Mouse (Mus musculus) hindbrain, embryonic 11.5 days (tissue): ENCODE measurements around the gene Cacnb4. TPM values are rescaled to one million over a fixed set of nuclear protein-coding genes. Genes with fewer than 3 reads are reported as not detected.
A peak's percentile ranks its signal among the peaks of the same experiment; 100 is the strongest.

Source experiments
- ATAC-seq: fragments of 200-750 bp; cut with Nextera tagmentation; 2 replicates; pipeline ENCODE4 v1.8.0; 2017; ENCODE audit warnings: mild to moderate bottlenecking, moderate TSS enrichment, moderate library complexity; ENCODE audit not compliant: low FRiP score
- DNase-seq: peaks from one replicate; pipeline ENCODE4 v3.0.0-alpha.2; 2015; ENCODE audit warnings: low spot score
- H3K27ac ChIP-seq: fragments of 300-500 bp; sonication (generic); 2 replicates; pipeline ENCODE4 v1.5.1; 2014; ENCODE audit warnings: mild to moderate bottlenecking, low read depth, low read length
- H3K27me3 ChIP-seq: fragments of 300-500 bp; sonication (generic); 2 replicates; pipeline ENCODE4 v1.6.1; 2014; ENCODE audit warnings: mild to moderate bottlenecking, low read length, moderate library complexity, mixed read lengths; ENCODE audit not compliant: control insufficient read depth, insufficient read depth
- H3K36me3 ChIP-seq: fragments of 300-500 bp; sonication (generic); 2 replicates; pipeline ENCODE4 v1.6.1; 2014; ENCODE audit warnings: mild to moderate bottlenecking, low read length, moderate library complexity, mixed read lengths; ENCODE audit not compliant: control insufficient read depth, insufficient read depth
- H3K4me1 ChIP-seq: fragments of 300-500 bp; sonication (generic); replicated peaks from 2 replicates; pipeline ENCODE4 v1.6.1; 2014; ENCODE audit warnings: low read length, mixed read lengths; ENCODE audit not compliant: control insufficient read depth, insufficient read depth
- H3K4me2 ChIP-seq: fragments of 300-500 bp; sonication (generic); replicated peaks from 2 replicates; pipeline ENCODE4 v1.6.1; 2014; ENCODE audit warnings: mild to moderate bottlenecking, low read depth, low read length
- H3K4me3 ChIP-seq: fragments of 300-500 bp; sonication (generic); 2 replicates; pipeline ENCODE4 v1.5.1; 2014; ENCODE audit warnings: low read depth, low read length
- H3K9ac ChIP-seq: fragments of 300-500 bp; sonication (generic); 2 replicates; pipeline ENCODE4 v1.6.1; 2014; ENCODE audit warnings: low read depth, low read length
- H3K9me3 ChIP-seq: fragments of 300-500 bp; sonication (generic); 2 replicates; pipeline ENCODE4 v1.6.1; 2016; ENCODE audit warnings: low read length; ENCODE audit not compliant: control insufficient read depth
- WGBS: fragments of 180-500 bp; shearing (Covaris S2); extraction: QIAGEN DNeasy Blood & Tissue Kit; methylation state at CpG from one replicate; pipeline ENCODE4 v1.1.7; 2014; 5-methylcytosine and 5-hydroxymethylcytosine counted together
- polyA plus RNA-seq: library from polyadenylated mRNA; unstranded; fragments of >200 nt; fragmentation: Nextera tagmentation; extraction: Ambion mirVana; gene quantifications from 2 replicates; pipeline ENCODE4 v1.2.1, GENCODE M21; 2014

Gene Cacnb4
- polyA plus RNA-seq, 1 experiment from 2014 or later: 4.9 TPM

DNA sequence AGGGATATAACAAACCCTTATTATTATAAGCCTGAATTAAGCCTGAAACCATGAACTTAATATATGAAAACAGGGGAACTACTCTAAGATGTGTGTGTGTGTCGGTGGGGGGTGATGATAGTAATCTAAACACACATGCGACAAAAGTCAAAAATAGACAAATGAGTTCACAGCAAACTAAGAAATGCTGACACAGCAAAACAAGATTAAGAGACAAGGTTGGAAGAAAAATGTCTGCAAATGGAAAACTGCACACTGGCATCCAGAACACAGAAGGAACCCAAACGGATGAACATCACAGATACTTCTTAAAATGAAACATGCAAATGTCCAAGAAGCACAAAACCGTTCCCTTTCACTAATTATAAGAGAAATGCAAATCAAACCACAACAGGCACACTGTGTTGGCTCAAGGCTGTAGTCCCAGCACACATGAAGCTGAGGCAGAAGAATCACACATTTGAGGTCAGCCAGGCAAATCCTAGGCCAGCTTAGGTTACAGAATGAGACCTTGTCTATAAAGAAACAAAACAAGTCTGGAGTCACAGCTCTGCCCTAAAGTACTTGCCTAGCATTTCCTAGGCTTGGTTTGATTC lies 236.1 kb downstream of the Cacnb4 start:
- no peak for DNase-seq
- H3K4me2 ChIP-seq: no peak overlapping the region
- 94% methylated on average over 4 of the region's 4 CpGs for WGBS
- H3K9ac ChIP-seq: no peak overlapping the region
- H3K4me3 ChIP-seq: no peak overlapping the region
- H3K9me3 ChIP-seq: no peaks in the 10 kb centered on the region
- H3K4me1 ChIP-seq: no peaks in the 10 kb centered on the region
- H3K36me3 ChIP-seq: no peaks in the 10 kb centered on the region
- no peak for ATAC-seq
- H3K27ac ChIP-seq: no peak overlapping the region
- H3K27me3 ChIP-seq: no peaks in the 10 kb centered on the region

DNA sequence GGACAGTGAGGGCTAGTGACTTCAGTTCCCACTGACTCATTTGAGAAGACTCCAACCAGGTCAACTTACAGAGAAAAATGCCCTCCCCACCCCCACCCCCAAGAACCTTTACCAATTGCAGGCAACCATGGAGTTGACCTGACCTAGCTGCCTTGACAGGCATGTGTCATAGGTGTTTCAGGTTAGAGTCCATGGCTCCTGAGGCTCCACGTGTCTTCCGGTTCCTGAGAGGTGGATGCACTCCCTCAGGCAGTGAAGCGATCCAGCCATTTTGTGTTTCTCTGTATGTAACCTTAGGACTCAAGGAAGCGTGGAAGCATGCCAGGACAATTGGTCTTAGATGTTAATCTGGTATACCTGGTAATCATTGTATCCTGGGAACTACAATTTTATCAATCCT lies 238.2 kb downstream of the Cacnb4 start:
- DNase-seq: no peak
- no peaks in the 10 kb centered on the region for H3K4me1 ChIP-seq
- ATAC-seq: no peak
- H3K4me2 ChIP-seq: no peak overlapping the region
- no peaks in the 10 kb centered on the region for H3K36me3 ChIP-seq
- H3K27ac ChIP-seq: no peak overlapping the region
- H3K9me3 ChIP-seq: no peaks in the 10 kb centered on the region
- H3K4me3 ChIP-seq: no peak overlapping the region
- H3K9ac ChIP-seq: no peak overlapping the region
- H3K27me3 ChIP-seq: no peaks in the 10 kb centered on the region
- WGBS: 92% methylated on average over 4 of the region's 4 CpGs

DNA sequence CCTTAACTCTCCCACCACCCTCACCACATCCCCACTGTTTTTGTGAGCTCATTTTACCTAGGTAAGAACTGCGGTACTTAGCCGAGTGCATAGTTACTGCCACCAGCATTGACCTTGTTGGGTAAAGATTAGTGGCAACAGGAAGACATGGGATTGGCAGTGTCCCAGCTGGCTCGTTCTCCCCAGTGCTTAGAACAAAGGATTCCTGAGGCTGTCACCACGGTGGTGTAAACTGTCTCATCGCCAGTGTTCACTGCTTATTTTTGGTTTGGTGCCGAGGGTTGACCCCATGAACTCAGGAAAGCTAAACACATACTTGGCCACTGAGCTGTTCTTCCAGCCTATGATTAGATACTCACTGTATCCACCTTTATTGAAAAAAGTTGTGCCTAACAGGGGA lies 238.6 kb downstream of the Cacnb4 start:
- Histone ChIP-seq H3K9me3 (no peaks in the 10 kb centered on the region), H3K4me2 (no peak overlapping the region), H3K27me3 (no peaks in the 10 kb centered on the region), H3K27ac (no peak overlapping the region), H3K4me3 (no peak overlapping the region), H3K36me3 (no peaks in the 10 kb centered on the region), H3K4me1 (no peaks in the 10 kb centered on the region), H3K9ac (no peak overlapping the region)
- ATAC-seq (no peak), DNase-seq (no peak)
- 73% methylated on average over 6 of the region's 6 CpGs for WGBS

DNA sequence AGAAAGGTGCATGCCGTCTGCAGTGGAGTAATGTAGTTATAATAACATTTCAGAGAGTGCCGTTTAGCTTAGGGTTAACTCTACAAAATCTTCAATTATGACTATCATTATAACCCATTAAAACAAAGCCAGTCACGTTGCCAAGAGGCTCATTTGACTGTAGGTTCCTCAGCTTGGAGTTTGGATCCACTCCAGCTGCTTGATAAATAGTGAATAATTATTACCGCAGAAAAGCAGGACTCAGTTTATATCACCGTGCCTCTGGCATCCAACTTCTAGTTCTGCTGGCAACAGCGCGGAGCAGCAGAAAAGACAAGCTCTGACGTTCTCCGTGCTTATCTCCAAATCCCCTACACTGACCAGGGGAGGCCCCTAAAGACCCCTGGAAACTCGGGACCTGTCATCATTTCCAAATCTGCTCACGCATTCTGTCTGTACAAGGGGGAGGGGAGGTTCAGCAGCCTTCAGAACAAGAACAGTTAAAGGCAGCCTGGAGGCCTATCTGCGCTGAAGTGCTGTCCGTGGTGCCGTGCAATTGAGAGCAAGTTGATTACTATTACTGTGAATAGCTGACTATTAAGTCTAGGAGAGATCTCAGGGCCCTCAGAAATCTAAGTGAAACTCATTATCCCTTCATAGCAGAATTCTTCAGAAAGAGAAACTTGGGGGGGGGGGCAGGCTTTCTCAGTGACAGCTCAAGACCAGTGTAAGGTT lies 240.6 kb downstream of the Cacnb4 start:
- 85% methylated on average over 14 of the region's 14 CpGs for WGBS
- DNase-seq: no peak
- Histone ChIP-seq H3K4me3 (no peak overlapping the region), H3K9ac (no peak overlapping the region), H3K27ac (no peak overlapping the region), H3K27me3 (no peaks in the 10 kb centered on the region), H3K4me1 (no peaks in the 10 kb centered on the region), H3K4me2 (no peak overlapping the region), H3K9me3 (no peaks in the 10 kb centered on the region), H3K36me3 (no peaks in the 10 kb centered on the region)
- ATAC-seq: no peak

DNA sequence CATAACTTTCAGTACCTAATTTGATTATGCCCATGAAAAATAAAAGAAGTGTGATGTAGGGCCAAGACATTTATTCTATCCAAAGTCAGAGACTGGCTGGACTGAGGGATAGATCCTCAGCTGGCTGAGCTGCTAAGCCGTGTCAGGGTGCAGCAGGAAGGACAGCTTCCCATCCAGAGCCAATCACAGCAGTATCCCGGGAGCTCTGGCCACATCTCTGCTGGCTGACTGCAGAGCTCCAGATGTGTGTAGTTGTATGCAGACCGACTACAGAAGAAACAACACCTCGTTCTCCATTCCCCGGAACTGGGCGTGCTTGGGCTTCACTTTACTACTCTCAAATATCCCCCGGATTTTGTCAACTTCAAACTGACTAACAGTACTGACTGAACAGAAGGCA lies 243.3 kb downstream of the Cacnb4 start:
- 66% methylated on average over 7 of the region's 7 CpGs for WGBS
- no peak overlapping the region for H3K9ac ChIP-seq
- no peak for DNase-seq
- H3K4me2 ChIP-seq: no peak overlapping the region
- H3K9me3 ChIP-seq: no peaks in the 10 kb centered on the region
- no peak for ATAC-seq
- H3K36me3 ChIP-seq: no peaks in the 10 kb centered on the region
- H3K4me1 ChIP-seq: no peaks in the 10 kb centered on the region
- H3K27ac ChIP-seq: no peak overlapping the region
- H3K4me3 ChIP-seq: no peak overlapping the region
- H3K27me3 ChIP-seq: no peaks in the 10 kb centered on the region

DNA sequence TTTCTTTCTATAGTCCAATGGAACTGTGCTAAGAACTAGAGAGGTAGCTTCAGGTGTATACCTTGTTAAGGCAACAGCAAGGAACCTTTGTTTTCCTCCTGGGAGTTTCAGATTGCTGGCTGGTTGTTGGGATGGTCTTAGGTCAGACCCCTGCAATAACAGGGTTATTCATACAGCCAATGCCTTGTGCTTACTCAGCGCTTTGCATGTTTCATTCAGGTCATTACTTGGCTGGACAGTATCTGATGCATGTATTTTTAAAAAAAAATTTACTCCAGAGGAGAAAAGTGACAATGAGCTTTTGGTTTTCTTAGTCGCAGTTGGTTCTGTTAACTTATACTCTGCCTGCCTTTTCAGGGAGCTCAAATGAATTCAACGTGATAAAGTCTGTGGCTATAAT lies 249.2 kb downstream of the Cacnb4 start:
- Histone ChIP-seq H3K4me2 (no peak overlapping the region), H3K36me3 (no peaks in the 10 kb centered on the region), H3K9me3 (no peaks in the 10 kb centered on the region), H3K4me1 (no peaks in the 10 kb centered on the region), H3K27ac (no peak overlapping the region), H3K27me3 (no peaks in the 10 kb centered on the region), H3K9ac (no peak overlapping the region), H3K4me3 (no peak overlapping the region)
- DNase-seq (no peak), ATAC-seq (no peak)
- 82% methylated on average over 3 of the region's 3 CpGs for WGBS

DNA sequence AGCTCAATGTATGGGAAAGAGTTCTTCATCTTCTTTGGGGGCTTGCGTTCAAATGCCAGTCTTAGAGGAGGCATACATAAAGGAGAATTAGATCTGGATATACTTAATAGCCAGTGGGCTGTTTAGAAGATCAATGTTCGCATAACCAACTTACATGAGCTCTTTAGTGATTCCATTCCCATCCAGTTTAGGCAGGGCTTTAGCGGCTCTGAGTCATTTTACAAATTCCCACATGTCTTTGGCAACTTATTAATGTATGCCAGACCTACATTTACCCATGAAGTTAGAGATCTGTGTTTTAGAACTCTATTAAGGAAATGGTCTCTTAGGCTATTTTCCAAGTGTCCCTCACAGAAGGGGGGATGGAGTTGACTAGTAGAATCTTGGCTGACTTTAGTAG lies 250.6 kb downstream of the Cacnb4 start:
- H3K9me3 ChIP-seq: no peaks in the 10 kb centered on the region
- no peaks in the 10 kb centered on the region for H3K4me1 ChIP-seq
- H3K27ac ChIP-seq: no peak overlapping the region
- no peak overlapping the region for H3K9ac ChIP-seq
- H3K4me3 ChIP-seq: no peak overlapping the region
- no peaks in the 10 kb centered on the region for H3K27me3 ChIP-seq
- H3K4me2 ChIP-seq: no peak overlapping the region
- H3K36me3 ChIP-seq: no peaks in the 10 kb centered on the region
- 95% methylated on average over 3 of the region's 3 CpGs for WGBS
- no peak for ATAC-seq
- no peak for DNase-seq

DNA sequence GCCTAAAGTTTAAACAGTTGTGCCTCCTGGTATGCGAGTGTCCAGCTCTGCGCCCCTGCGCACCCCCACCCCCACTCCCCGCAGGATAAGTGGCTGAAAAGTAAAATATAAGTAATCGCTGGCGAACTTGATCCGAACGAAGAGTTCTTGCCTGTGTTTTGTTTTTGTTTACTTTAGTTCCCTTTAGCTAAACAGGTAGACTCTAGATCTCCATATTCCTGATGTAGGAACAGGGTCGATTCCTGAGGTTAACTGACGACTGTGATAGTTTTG lies 251.2 kb downstream of the Cacnb4 start:
- Histone ChIP-seq H3K9me3 (no peaks in the 10 kb centered on the region), H3K27me3 (no peaks in the 10 kb centered on the region), H3K4me2 (peak overlapping the region; percentile 52), H3K9ac (peak overlapping the region; percentile 59), H3K36me3 (no peaks in the 10 kb centered on the region), H3K4me3 (peak overlapping the region; percentile 68), H3K4me1 (no peaks in the 10 kb centered on the region), H3K27ac (no peak overlapping the region)
- WGBS: 32% methylated on average over 10 of the region's 10 CpGs
- DNase-seq (no peak), ATAC-seq (no peak)

DNA sequence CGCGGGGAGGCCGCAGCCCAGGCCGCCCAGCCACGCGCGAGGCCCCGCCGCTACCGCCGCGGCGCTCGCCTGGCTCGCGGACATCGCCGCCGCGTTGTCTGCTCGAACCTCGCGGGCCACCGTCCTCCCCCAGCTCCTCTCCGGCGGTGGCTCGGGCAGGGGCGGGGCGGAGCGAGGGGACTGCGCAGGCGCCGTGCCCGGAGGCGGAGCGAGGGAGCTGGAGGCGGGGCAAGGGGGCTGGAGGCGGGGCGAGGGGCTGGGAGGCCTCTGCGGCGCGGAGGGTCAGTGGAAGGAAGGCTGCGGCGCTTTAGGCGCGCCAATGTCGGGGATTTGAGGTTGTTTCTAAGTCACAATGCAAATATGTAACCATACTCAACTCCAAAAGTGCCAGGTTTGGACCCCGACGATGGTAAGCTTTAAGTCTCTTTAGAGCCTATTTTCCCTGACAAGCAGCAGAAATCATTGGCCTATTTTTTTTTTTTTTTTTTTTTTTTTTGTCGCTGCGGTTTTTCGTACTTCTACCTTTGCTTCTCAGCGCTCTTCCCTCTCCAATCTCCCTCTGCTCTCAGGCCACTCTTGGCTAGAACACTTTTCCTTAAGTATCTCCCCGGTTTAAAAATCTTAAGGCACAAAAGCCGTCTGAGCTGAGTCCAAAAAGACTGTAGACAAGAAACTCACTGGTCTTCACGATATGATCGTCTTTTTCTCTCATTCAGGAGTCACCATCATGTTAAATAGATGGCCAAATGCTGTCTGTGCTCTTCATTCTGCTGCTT lies 251.7 kb downstream of the Cacnb4 start, which contains the start of gene Arl5a:
TSS of gene Arl5a (minus strand) at position 155 of the 776 bp plus-strand sequence.
- no peaks in the 10 kb centered on the region for H3K4me1 ChIP-seq
- peak within 1 kb of the TSS; percentile 80 for H3K9ac ChIP-seq
- ATAC-seq: peak; percentile 96
- peak within 1 kb of the TSS; percentile 52 for H3K4me2 ChIP-seq
- no peaks in the 10 kb centered on the region for H3K27me3 ChIP-seq
- peak within 1 kb of the TSS; percentile 68 for H3K4me3 ChIP-seq
- WGBS: under 1% methylated on average over 53 of the region's 57 CpGs
- no peaks in the 10 kb centered on the region for H3K36me3 ChIP-seq
- H3K27ac ChIP-seq: peak within 1 kb of the TSS; percentile 78
- no peaks in the 10 kb centered on the region for H3K9me3 ChIP-seq
- peak; percentile 96 for DNase-seq
